Comparison of ENCODE assay signal across 10 mouse cellular contexts in genomic region chr10:64086183-64086566, GRCm38 (mm10). TPM values are rescaled to one million over a fixed set of nuclear protein-coding genes. Genes with fewer than 3 reads are reported as not detected.
DNase-seq lines count a peak whose midpoint lies in the region; ATAC-seq and TF ChIP-seq lines count a peak whose summit lies in the region.
"Had no signal": no experiment of that assay in that cellular context is flagged by ENCODE, and none has a peak within 500 bp of the region (broad histone marks: within the 10 kb centered on the region; RNA-seq: fewer than 3 reads in every experiment).

No protein-coding gene starts in this region.

- 59% methylated on average over 16 of the region's 16 CpGs for WGBS in limb, embryonic 12.5 days
- 68% methylated on average over 16 of the region's 16 CpGs for WGBS in limb, embryonic 10.5 days
- 60% methylated on average over 16 of the region's 16 CpGs for WGBS in forebrain, embryonic 14.5 days
- 50% methylated on average over 16 of the region's 16 CpGs for WGBS in intestine, embryonic 15.5 days
- WGBS in olfactory bulb, adult 2 months: 49% methylated on average over 16 of the region's 16 CpGs

- H3K4me3 ChIP-seq in limb, embryonic 12.5 days (replicated peaks): no peak overlapping the region
- no peak overlapping the region for H3K4me3 ChIP-seq in limb, embryonic 10.5 days
- peak overlapping the region; percentile 43 for H3K4me3 ChIP-seq in forebrain, embryonic 14.5 days (ENCODE audit: low read depth, low read length)
- H3K4me3 ChIP-seq in intestine, embryonic 15.5 days (replicated peaks): no peak overlapping the region
- H3K4me3 ChIP-seq in olfactory bulb, adult 2 months (ENCODE audit: insufficient read depth, low read depth, low read length): peak overlapping the region; percentile 55

- no peak overlapping the region for H3K9ac ChIP-seq in limb, embryonic 12.5 days (replicated peaks)
- H3K9ac ChIP-seq in forebrain, embryonic 14.5 days (ENCODE audit: low read length): peak overlapping the region; percentile 35; the same call in 1 of the 2 replicates
- no peak overlapping the region for H3K9ac ChIP-seq in intestine, embryonic 15.5 days

- no peak for TF ChIP-seq CTCF in olfactory bulb, adult 2 months (IDR thresholded peaks at IDR 0.05; ENCODE audit: insufficient read depth, low read depth, low read length)

- DNase-seq in limb, embryonic 10.5 days (ENCODE audit: low spot score): no peak
- DNase-seq in forebrain, embryonic 14.5 days (ENCODE audit: low spot score): peak; percentile 29
- DNase-seq in gastrocnemius, postnatal 36 days: no peak
- no peak for DNase-seq in urinary bladder, adult 2 months (ENCODE audit: low spot score)
- DNase-seq: lung, postnatal 14 days had no signal

- no peaks in the 10 kb centered on the region for H3K36me3 ChIP-seq in limb, embryonic 12.5 days
- H3K36me3 ChIP-seq in limb, embryonic 10.5 days: no peaks in the 10 kb centered on the region
- H3K36me3 ChIP-seq in forebrain, embryonic 14.5 days (ENCODE audit: control insufficient read depth, insufficient read depth, low read length): no peaks in the 10 kb centered on the region
- no peaks in the 10 kb centered on the region for H3K36me3 ChIP-seq in intestine, embryonic 15.5 days

- peak overlapping the region; percentile 71; the same call in 1 of the 2 replicates for H3K4me2 ChIP-seq in limb, embryonic 12.5 days
- peak overlapping the region; percentile 85 for H3K4me2 ChIP-seq in forebrain, embryonic 14.5 days (ENCODE audit: low read length)
- peak overlapping the region; percentile 71; the same call in 1 of the 2 replicates for H3K4me2 ChIP-seq in intestine, embryonic 15.5 days (replicated peaks)

- no peak overlapping the region for H3K27ac ChIP-seq in limb, embryonic 12.5 days
- no peak overlapping the region for H3K27ac ChIP-seq in limb, embryonic 10.5 days
- H3K27ac ChIP-seq in forebrain, embryonic 14.5 days (ENCODE audit: low read depth, low read length): no peak overlapping the region
- 0 out of 2 replicates have a peak overlapping the region, but pooled peaks have one; percentile 1 for H3K27ac ChIP-seq in intestine, embryonic 15.5 days
- peak overlapping the region; percentile 64; the same call in 1 of the 2 replicates for H3K27ac ChIP-seq in olfactory bulb, adult 2 months (ENCODE audit: insufficient read depth, low read depth, low read length)

- H3K4me1 ChIP-seq in limb, embryonic 12.5 days (replicated peaks): peaks cover 21% of the 10 kb centered on the region
- H3K4me1 ChIP-seq in limb, embryonic 10.5 days: peaks cover 31% of the 10 kb centered on the region
- H3K4me1 ChIP-seq in forebrain, embryonic 14.5 days (ENCODE audit: control insufficient read depth, insufficient read depth, low read length): peaks cover 6% of the 10 kb centered on the region
- peaks cover 3% of the 10 kb centered on the region; the same call in 1 of the 2 replicates for H3K4me1 ChIP-seq in intestine, embryonic 15.5 days (replicated peaks)
- no peaks in the 10 kb centered on the region for H3K4me1 ChIP-seq in olfactory bulb, adult 2 months (ENCODE audit: control insufficient read depth, insufficient read depth, low read length)

- no peaks in the 10 kb centered on the region for H3K9me3 ChIP-seq in limb, embryonic 12.5 days
- no peaks in the 10 kb centered on the region for H3K9me3 ChIP-seq in limb, embryonic 10.5 days (replicated peaks)
- no peaks in the 10 kb centered on the region for H3K9me3 ChIP-seq in forebrain, embryonic 14.5 days (replicated peaks; ENCODE audit: control insufficient read depth, low read length)
- no peaks in the 10 kb centered on the region for H3K9me3 ChIP-seq in intestine, embryonic 15.5 days

- TF ChIP-seq POLR2A in olfactory bulb, adult 2 months (IDR thresholded peaks at IDR 0.05; ENCODE audit: insufficient read depth, low read depth, low read length): no peak

- ATAC-seq in limb, embryonic 12.5 days (ENCODE audit: insufficient number of reproducible peaks, insufficient read depth, low FRiP score, low TSS enrichment, low read depth): no peak
- no peak for ATAC-seq in forebrain, embryonic 14.5 days
- no peak for ATAC-seq in intestine, embryonic 15.5 days
- no peak for ATAC-seq in megakaryocyte progenitor cell, adult 5-6 weeks (replicated peaks; ENCODE audit: poor library complexity)

- H3K27me3 ChIP-seq in limb, embryonic 12.5 days: peaks cover 63% of the 10 kb centered on the region
- H3K27me3 ChIP-seq in limb, embryonic 10.5 days (ENCODE audit: low read depth, poor library complexity, severe bottlenecking): peaks cover 43% of the 10 kb centered on the region
- H3K27me3 ChIP-seq in forebrain, embryonic 14.5 days (replicated peaks; ENCODE audit: control insufficient read depth, insufficient read depth, low read length): 0 out of 2 replicates have a peak, but pooled peaks cover 5% of the 10 kb centered on the region
- H3K27me3 ChIP-seq in intestine, embryonic 15.5 days (replicated peaks): peaks cover 6% of the 10 kb centered on the region; the same call in 1 of the 2 replicates

- intact Hi-C loops in gastrocnemius, postnatal 36 days (cut with DNase I): no loop called here

RNA-seq across cellular contexts. Expression of gene Lrrtm3, which starts 3.9 kb away (rescaled TPM):
- 0.83 and 1.1 TPM in 2 replicates for polyA plus RNA-seq in limb, embryonic 12.5 days (2016; fragmentation: Nextera tagmentation; extraction: Ambion mirVana)
- polyA plus RNA-seq in limb, embryonic 10.5 days (2016; fragmentation: Nextera tagmentation; extraction: Ambion mirVana): 0.06 and 0.53 TPM in 2 replicates
- 10.5 and 17.6 TPM in 2 replicates for polyA plus RNA-seq in forebrain, embryonic 14.5 days (2014; fragmentation: Nextera tagmentation; extraction: Ambion mirVana)
- polyA plus RNA-seq in intestine, embryonic 15.5 days (2015; fragmentation: Nextera tagmentation; extraction: Ambion mirVana): 3.8 and 4.0 TPM in 2 replicates
- polyA plus RNA-seq in olfactory bulb, adult 2 months (2012; ENCODE audit: insufficient read depth, insufficient read length, low replicate concordance, missing spikeins): not detected in 2 replicates
- total RNA-seq in megakaryocyte progenitor cell, adult 5-6 weeks (2015): not detected in 2 replicates
- total RNA-seq in megakaryocyte progenitor cell, adult 5-6 weeks (2017): not detected in 2 replicates
- under 1 TPM; 0.15 to 0.54 TPM for total RNA-seq in gastrocnemius, postnatal 36 days (2021)
- polyA plus RNA-seq in urinary bladder, adult 2 months (2012; rRNA removed): 1.8 and 2.4 TPM in 2 replicates
- total RNA-seq: hematopoietic stem cell, adult 5-6 weeks had no signal

Comparison
In these comparisons a context has a peak if more than half of its experiments do, and no peak if none do; other contexts are left out.
1. H3K27ac ChIP-seq: peak in intestine, embryonic 15.5 days (single experiment) and olfactory bulb, adult 2 months (single experiment); none in limb, embryonic 12.5 days (single experiment), limb, embryonic 10.5 days (single experiment) and forebrain, embryonic 14.5 days (single experiment).
2. H3K4me3 ChIP-seq: peak in forebrain, embryonic 14.5 days (single experiment) and olfactory bulb, adult 2 months (single experiment); none in limb, embryonic 12.5 days (single experiment), limb, embryonic 10.5 days (single experiment) and intestine, embryonic 15.5 days (single experiment).
3. Peak in every context shown above with its lines, with median percentiles within 50 percentile points of each other: H3K4me2 ChIP-seq.